Mouse (Mus musculus) testis, adult 2 months (tissue): Measurements from ENCODE around the gene Gm20388. TPM values are rescaled to one million over a fixed set of nuclear protein-coding genes. Genes with fewer than 3 reads are reported as not detected.
"Not testable (repeated sequence)": the region's sequence is repeated elsewhere in the genome, so short reads cannot be mapped to it uniquely, and the experiment has no call there.

Experiments
- H3K27ac ChIP-seq: fragments of 200-500 bp; 2 replicates; pipeline ENCODE4 v1.5.1; 2012; ENCODE audit warnings: low read depth, low read length; ENCODE audit not compliant: control insufficient read depth, insufficient read depth
- H3K27me3 ChIP-seq: fragments of 200-500 bp; 2 replicates; pipeline ENCODE4 v1.6.1; 2012; ENCODE audit warnings: mild to moderate bottlenecking, low read length, moderate library complexity; ENCODE audit not compliant: control insufficient read depth, insufficient read depth
- H3K36me3 ChIP-seq: fragments of 200-500 bp; 2 replicates; pipeline ENCODE4 v1.6.1; 2012; ENCODE audit warnings: mild to moderate bottlenecking, low read length; ENCODE audit not compliant: control insufficient read depth, insufficient read depth
- H3K4me1 ChIP-seq: fragments of 200-500 bp; 2 replicates; pipeline ENCODE4 v1.6.1; 2012; ENCODE audit warnings: low read length; ENCODE audit not compliant: control insufficient read depth, insufficient read depth
- H3K4me3 ChIP-seq: fragments of 200-500 bp; 2 replicates; pipeline ENCODE4 v1.5.1; 2012; ENCODE audit warnings: low read depth, mild to moderate bottlenecking, low read length, moderate library complexity, mixed read lengths; ENCODE audit not compliant: control insufficient read depth
- CTCF ChIP-seq: fragments of 200-500 bp; IDR thresholded peaks from 2 replicates; pipeline ENCODE4 v1.5.1; 2012; ENCODE audit warnings: low read depth, mild to moderate bottlenecking, inconsistent platforms, low read length, moderate library complexity; ENCODE audit not compliant: control insufficient read depth, insufficient read depth, insufficient replicate concordance
- POLR2A ChIP-seq: fragments of 200-500 bp; IDR thresholded peaks from 2 replicates; pipeline ENCODE4 v1.6.1; 2012; ENCODE audit warnings: low read depth, mild to moderate bottlenecking, inconsistent platforms, low read length, moderate library complexity; ENCODE audit not compliant: control insufficient read depth
- polyA plus RNA-seq: library from polyadenylated mRNA; depleted of rRNA; stranded (reverse); fragments of >200 nt; gene quantifications from 2 replicates; pipeline ENCODE4 v1.2.3, GENCODE M21; 2012

The Gm20388 gene
- polyA plus RNA-seq, 1 experiment = 5.6 TPM

DNA sequence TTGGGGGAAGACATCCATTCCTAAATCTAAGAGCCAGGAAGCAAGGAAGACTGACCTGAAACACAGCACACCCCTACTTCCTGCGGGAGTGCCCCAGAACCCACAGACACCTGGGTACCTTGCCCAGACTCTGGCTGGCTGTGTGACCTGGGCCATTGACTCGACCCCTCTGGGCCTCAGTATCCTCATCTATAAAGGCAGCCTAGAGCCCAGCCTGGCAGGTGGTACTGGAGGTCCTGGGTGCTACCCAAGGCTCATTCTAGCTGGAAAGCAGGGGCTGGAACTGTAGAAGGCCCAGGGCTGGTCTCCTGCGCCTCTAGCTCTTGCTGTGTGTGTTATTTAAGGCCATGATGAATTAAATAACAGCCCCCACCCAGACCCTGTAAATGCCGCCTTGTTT lies 1743.5 kb downstream of the Gm20388 start:
- no peaks in the 10 kb centered on the region for H3K27me3 ChIP-seq

DNA sequence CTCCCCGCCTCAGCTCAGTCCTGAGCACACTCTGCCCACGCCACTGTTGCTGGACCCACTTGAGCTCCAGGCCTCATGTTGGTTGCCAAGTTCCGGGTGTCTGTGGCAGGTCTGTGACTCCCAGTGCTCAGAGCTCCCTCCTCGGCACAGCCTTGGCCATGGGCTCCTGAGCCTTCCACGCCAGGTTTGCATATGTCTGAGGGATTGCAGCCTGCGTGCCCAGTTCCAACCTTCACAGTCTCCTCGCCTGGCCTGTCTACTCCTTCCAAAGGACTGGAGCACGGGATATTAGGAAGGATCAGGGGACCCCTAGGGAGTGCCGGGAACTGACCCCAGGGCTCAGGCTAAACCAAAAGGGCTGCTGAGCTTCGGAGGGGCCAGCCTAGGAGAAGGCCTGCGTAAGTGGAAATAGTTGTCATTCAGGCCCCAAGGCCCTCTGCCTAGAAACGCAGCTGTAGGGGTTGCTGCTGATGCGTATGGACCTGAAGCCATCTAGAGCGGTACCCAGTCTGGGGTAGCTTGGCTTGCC lies 1744.4 kb downstream of the Gm20388 start:
- peaks cover 24% of the 10 kb centered on the region for H3K4me1 ChIP-seq
- H3K4me3 ChIP-seq = no peak overlapping the region
- no peaks in the 10 kb centered on the region for H3K27me3 ChIP-seq
- H3K36me3 ChIP-seq = no peaks in the 10 kb centered on the region
- H3K27ac ChIP-seq = no peak overlapping the region
- TF ChIP-seq POLR2A (no peak), CTCF (no peak)

More for the DNA sequence above, 1743.5 kb downstream of the Gm20388 start:
- TF ChIP-seq CTCF (no peak), POLR2A (no peak)
- H3K4me1 ChIP-seq = peaks cover 26% of the 10 kb centered on the region
- no peak overlapping the region for H3K4me3 ChIP-seq
- no peak overlapping the region for H3K27ac ChIP-seq
- no peaks in the 10 kb centered on the region for H3K36me3 ChIP-seq

DNA sequence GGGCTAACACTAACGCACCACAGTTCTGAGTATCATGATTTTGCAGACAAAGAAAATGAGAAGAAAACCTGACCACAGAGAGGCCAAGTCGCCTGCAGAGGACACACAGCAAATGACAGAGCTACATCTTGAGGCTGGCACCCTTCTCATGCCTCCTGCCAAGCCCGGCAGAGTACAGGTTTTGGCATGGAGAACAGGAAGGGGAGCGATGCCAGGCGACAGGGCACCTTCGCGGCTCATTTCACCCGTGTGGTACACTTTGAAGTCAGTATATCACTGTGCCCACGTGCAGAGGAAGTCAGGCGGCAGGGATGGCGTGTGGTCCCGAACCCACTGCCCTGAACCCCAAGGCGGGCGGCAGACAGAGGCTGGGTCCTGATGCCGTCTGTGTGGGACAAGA lies 1750.0 kb downstream of the Gm20388 start:
- Histone ChIP-seq H3K4me1 (no peaks in the 10 kb centered on the region), H3K36me3 (no peaks in the 10 kb centered on the region), H3K4me3 (no peak overlapping the region), H3K27ac (no peak overlapping the region), H3K27me3 (no peaks in the 10 kb centered on the region)
- no peak for TF ChIP-seq POLR2A
- TF ChIP-seq CTCF = no peak

DNA sequence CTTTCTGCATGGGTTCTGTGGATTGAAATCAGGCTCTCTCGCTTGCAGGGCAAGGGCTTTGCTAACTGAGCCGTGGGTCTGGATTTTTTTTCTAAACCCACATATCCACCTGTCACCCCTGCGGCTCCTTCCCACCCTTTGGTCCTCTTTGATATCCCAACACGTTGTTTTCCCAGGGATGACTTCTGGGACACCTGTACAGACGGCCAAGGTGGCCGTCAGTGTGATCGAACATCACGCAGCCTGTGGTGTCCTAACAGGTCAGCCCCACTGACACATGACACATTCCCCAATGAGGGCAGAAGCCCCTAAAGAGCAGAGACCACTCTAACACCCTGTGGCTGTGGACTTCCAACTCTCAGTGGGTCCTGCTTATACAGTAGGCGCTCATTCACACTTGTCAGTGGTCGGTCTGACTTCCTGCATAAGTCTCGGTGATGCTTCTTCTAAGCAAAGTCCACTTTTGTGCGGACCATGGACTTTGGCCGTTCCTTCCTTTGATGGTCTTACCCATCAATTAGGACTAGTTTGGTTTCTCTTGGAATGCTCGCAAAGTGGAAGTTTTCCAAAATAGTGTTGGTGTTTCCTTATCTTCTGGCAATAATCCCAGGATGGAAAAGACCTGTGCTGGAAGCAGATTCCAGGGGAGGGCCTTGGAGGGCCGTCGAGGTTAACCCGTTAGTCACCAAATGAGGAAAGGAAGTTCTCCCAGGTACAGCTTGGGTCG lies 1751.2 kb downstream of the Gm20388 start:
- Histone ChIP-seq H3K27me3 (no peaks in the 10 kb centered on the region), H3K4me1 (no peaks in the 10 kb centered on the region), H3K4me3 (no peak overlapping the region), H3K36me3 (no peaks in the 10 kb centered on the region), H3K27ac (no peak overlapping the region)
- TF ChIP-seq POLR2A (no peak), CTCF (no peak)

DNA sequence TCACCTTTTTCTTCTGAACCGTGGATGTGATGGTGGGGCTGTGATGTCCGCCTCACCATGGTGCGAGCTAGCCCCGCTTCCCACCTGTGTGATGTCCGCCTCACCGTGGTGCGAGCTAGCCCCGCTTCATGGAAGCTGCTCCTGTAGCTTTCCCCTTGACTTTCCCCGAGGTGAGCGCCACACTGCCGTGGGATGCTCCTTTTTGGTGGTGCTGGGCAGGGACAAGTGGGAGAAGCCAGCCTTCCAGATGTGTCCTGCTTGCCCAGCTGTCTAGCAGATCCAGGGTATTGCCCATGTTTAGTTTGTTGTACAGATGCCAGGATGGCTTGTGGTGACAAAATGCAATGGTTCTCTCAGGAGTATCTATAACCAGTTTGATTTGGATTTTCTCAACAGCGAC lies 1752.5 kb downstream of the Gm20388 start:
- no peaks in the 10 kb centered on the region for H3K27me3 ChIP-seq
- no peaks in the 10 kb centered on the region for H3K4me1 ChIP-seq
- no peak overlapping the region for H3K4me3 ChIP-seq
- H3K36me3 ChIP-seq = no peaks in the 10 kb centered on the region
- no peak overlapping the region for H3K27ac ChIP-seq
- TF ChIP-seq CTCF = no peak
- no peak for TF ChIP-seq POLR2A

DNA sequence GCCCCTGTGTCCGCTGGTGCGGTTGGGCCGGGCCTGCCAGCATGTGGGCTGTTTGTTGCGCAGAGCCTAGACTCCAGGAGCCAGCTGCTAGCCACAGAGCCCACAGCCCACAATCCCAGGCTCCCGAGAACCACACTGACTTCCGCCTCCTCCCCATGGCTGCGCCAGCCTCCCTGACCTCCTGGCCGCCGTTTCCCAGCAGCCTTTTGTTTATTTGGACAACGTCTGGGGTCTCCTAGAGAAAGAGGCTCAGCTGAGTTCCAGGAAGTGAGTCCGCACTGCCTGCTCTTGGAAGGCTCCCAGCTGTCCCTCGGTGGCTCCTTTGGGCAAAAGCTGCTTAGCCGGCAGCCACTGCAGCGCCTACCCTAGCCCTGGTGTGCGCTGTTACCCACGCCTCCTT lies 1754.7 kb downstream of the Gm20388 start:
- Histone ChIP-seq H3K4me3 (no peak overlapping the region), H3K36me3 (no peaks in the 10 kb centered on the region), H3K27ac (no peak overlapping the region), H3K27me3 (no peaks in the 10 kb centered on the region), H3K4me1 (no peaks in the 10 kb centered on the region)
- TF ChIP-seq CTCF (no peak), POLR2A (no peak)

DNA sequence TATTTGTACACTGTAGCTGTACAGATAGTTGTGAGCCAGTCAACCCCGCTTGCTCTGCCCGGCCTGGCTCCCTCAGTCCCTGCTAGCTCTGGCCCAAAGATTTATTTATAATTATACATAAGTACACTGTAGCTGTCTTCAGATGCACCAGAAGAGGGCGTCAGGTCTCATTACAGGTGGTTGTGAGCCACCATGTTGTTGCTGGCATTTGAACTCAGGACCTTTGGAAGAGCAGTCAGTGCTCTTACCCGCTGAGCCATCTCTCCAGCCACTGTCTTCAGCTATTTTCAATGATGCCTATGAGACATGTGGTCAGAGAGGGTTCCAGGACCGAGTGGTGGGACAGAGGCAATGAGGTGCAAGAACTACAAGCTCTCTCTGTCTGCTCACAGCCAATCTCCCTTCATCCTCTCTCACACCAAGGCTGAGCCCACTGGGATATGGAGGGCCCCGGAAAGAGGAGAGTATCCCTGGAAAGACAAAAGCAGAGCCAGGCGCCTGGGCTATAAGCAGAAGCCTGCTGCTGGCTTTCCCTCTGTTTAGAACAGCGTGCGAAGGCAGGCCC lies 1757.4 kb downstream of the Gm20388 start:
- not testable (repeated sequence) for H3K36me3 ChIP-seq, H3K27me3 ChIP-seq, H3K27ac ChIP-seq, H3K4me3 ChIP-seq, H3K4me1 ChIP-seq
